Mouse (Mus musculus): ENCODE measurements around the gene Ibsp.

- TF ChIP-seq CTCF (IDR thresholded peaks at IDR 0.05; ENCODE audit: control insufficient read depth, insufficient read depth, insufficient read length) (no peak), MYOG (IDR thresholded peaks at IDR 0.05; ENCODE audit: control insufficient read depth, extremely low read depth, insufficient read length) (no peak), USF1 (IDR thresholded peaks at IDR 0.05; ENCODE audit: low read depth) (no peak), MAX (IDR thresholded peaks at IDR 0.05) (no peak), CEBPB (IDR thresholded peaks at IDR 0.05; ENCODE audit: low read depth) (no peak)
Observed at GRCm38 (mm10) chr5:104339009-104339408, 40.0 kb downstream of the Ibsp start.
